Mouse (Mus musculus) bone marrow macrophage, adult 2 months (primary cell): ENCODE measurements around the gene Nmu.

Experiments
- CTCF ChIP-seq: IDR thresholded peaks from 2 replicates; pipeline ENCODE4 v1.5.1; 2012; ENCODE audit warnings: low read depth, mild to moderate bottlenecking, low read length, moderate library complexity
- POLR2A ChIP-seq: IDR thresholded peaks from 2 replicates; pipeline ENCODE4 v1.6.1; 2012; ENCODE audit warnings: mild to moderate bottlenecking, low read depth, low read length, borderline replicate concordance

DNA sequence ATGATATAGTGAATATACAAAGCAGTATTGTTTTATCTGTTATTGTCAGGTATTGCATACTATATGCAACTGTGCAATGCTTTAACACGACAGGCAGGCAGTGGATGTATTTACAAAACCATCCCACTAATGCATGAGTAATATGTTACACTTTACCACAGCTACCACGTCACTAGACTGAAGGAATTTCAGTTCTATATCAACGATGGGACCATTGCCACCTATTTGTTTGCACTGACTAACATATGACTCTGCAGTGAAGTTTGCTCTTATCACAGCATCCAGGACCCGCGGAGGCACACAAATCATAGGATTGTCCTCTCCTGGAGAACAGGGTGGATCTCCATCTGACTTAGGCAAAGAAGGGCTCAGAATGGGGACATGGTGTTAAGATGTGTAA, 18.2 kb upstream of the Nmu start:
- TF ChIP-seq CTCF (no peak), POLR2A (no peak)
